Mouse (Mus musculus) adrenal gland, adult 18-20 months (tissue): ENCODE measurements at regions not wholly inside any gene's neighbourhood (a gene's known extent, or its start where the extent isn't known, plus 50 kb on each side); places are given as distances from the start of the nearest gene placed in this dataset.
"Not testable (repeated sequence)": the region's sequence is repeated elsewhere in the genome, so short reads cannot be mapped to it uniquely, and the experiment has no call there.

Experiments used
- DNase-seq, 2 experiments: peaks; one replicate each; pipeline ENCODE4 v3.0.0; 2021 to 2022; ENCODE audit warnings: low spot score in 2 of 2

GRCm38 (mm10) chr12:45594689-45595088, 520.2 kb upstream of the Stxbp6 start:
- no peak for DNase-seq

GRCm38 (mm10) chr12:45590191-45590590, 515.7 kb upstream of the Stxbp6 start:
- no peak for DNase-seq

GRCm38 (mm10) chr12:45585763-45586162, 511.3 kb upstream of the Stxbp6 start:
- no peak for DNase-seq

- no peak for DNase-seq
These were observed 489.0 kb upstream of the Stxbp6 start for GRCm38 (mm10) chr12:45563325-45564030.

GRCm38 (mm10) chr12:45562637-45563220, 488.2 kb upstream of the Stxbp6 start:
- DNase-seq, result no peak

- DNase-seq, result no peak
These were observed 487.4 kb upstream of the Stxbp6 start for GRCm38 (mm10) chr12:45561889-45562288.

- DNase-seq, result no peak
These were observed 486.9 kb upstream of the Stxbp6 start for GRCm38 (mm10) chr12:45561362-45561761.

GRCm38 (mm10) chr12:45549906-45550305, 475.4 kb upstream of the Stxbp6 start:
- DNase-seq, result not testable (repeated sequence)

GRCm38 (mm10) chr12:45519554-45519953, 445.0 kb upstream of the Stxbp6 start:
- DNase-seq, result no peak

GRCm38 (mm10) chr12:45514459-45514858, 439.9 kb upstream of the Stxbp6 start:
- no peak for DNase-seq

GRCm38 (mm10) chr12:45507400-45507982, 433.0 kb upstream of the Stxbp6 start:
- DNase-seq, result no peak

GRCm38 (mm10) chr12:45499834-45500233, 425.3 kb upstream of the Stxbp6 start:
- DNase-seq, result no peak

GRCm38 (mm10) chr12:45498230-45498629, 423.7 kb upstream of the Stxbp6 start:
- no peak for DNase-seq

- no peak for DNase-seq
These were observed 414.5 kb upstream of the Stxbp6 start for GRCm38 (mm10) chr12:45489029-45489428.

- DNase-seq, result no peak
These were observed 402.4 kb upstream of the Stxbp6 start for GRCm38 (mm10) chr12:45476881-45477280.

GRCm38 (mm10) chr12:45468093-45468492, 393.6 kb upstream of the Stxbp6 start:
- DNase-seq, result no peak

GRCm38 (mm10) chr12:45467058-45467457, 392.5 kb upstream of the Stxbp6 start:
- no peak for DNase-seq

GRCm38 (mm10) chr12:45466066-45466465, 391.6 kb upstream of the Stxbp6 start:
- DNase-seq, result no peak

- DNase-seq, result no peak
These were observed 390.4 kb upstream of the Stxbp6 start for GRCm38 (mm10) chr12:45464952-45465351.

GRCm38 (mm10) chr12:45458746-45459145, 384.2 kb upstream of the Stxbp6 start:
- DNase-seq, result not testable (repeated sequence)

- peak in 1 of 2 experiments; percentile 11 for DNase-seq
These were observed 369.1 kb upstream of the Stxbp6 start for GRCm38 (mm10) chr12:45443512-45444190.

- no peak for DNase-seq
These were observed 368.0 kb upstream of the Stxbp6 start for GRCm38 (mm10) chr12:45442474-45442873.
